Mouse (Mus musculus): ENCODE measurements at regions not wholly inside any gene's neighbourhood (a gene's known extent, or its start where the extent isn't known, plus 50 kb on each side); places are given as distances from the start of the nearest gene placed in this dataset.

DNA sequence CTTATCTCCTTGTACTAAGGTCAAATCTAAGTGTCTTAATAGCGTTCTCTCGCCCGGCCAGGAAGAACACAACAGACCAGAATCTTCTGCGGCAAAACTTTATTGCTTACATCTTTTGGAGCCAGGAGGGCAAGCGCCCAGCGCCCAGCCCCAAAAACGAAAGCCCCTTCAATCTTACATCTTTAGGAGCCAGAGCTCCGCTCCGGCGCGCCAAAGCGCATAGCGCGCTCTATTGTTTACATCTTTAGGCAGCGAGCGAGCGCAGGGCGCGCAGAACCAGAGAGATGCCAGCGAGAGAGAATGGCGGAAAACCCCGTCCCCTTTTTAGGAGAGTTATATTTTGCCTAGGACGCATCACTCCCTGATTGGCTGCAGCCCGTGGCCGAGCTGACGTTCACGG is 373.2 kb upstream of the Gm21477 start:
- peak; percentile 1 to 2 for DNase-seq

All from cerebellum, postnatal 25 days (tissue).